8 mouse cellular contexts compared by ENCODE assay signal in the genomic region with DNA sequence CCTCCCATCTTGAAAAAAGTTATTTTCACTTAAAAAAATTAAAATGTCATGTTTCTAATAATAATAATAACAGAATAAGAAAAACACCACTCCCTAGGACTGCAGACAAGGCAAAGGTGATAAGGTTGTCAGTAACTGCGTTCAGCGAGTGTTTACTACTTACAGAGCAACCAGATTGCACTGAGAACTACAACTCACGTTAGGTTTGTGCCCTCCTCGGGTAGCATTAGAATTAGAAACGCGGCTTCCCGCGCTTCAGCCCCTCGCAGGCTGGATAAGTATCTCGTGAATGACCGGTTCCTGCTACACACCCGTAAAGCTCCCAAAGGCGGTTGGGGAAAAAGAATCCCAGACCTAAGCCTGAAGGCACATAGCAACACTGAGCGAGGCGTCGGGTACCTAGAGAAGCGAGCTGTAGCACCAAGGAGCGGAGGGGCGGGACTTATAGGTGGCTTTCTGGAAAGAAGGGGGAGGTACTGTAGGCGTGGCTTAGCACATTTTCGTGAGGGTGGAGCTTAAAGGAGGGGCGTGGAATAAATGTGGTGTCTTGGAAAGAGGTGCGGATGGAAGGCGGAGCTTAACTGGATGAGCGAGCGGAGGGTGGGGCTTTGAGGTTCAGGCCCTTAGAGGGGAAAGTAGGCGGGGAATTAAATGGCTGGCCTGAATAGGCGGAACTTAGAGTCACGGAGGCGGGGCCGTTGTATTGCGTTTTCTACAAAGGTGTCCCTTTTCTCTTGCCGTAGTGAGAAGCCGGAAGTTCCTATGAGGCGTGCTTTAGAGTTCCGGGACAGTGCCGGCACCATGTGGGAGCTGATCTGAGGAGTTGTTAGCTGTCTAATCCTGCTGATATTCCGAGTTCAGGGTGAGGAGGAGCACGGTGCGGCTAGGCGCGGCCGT. TPM values are rescaled to one million over a fixed set of nuclear protein-coding genes. Genes with fewer than 3 reads are reported as not detected.
DNase-seq lines count a peak whose midpoint lies in the region; ATAC-seq and TF ChIP-seq lines count a peak whose summit lies in the region.

A gene (plus strand): TSS at position 419 of the 897 bp plus-strand sequence.

- no peak within 1 kb of the TSS for H3K27ac ChIP-seq in ES-Bruce4 (ENCODE audit: insufficient read depth, low read length)
- no peak within 1 kb of the TSS for H3K27ac ChIP-seq in forebrain, embryonic 13.5 days
- peak within 1 kb of the TSS; percentile 71 for H3K27ac ChIP-seq in liver, postnatal 0 days (ENCODE audit: low read depth)
- no peak within 1 kb of the TSS for H3K27ac ChIP-seq in neural tube, embryonic 14.5 days (ENCODE audit: low read depth, low read length)

- peak; percentile 39 for TF ChIP-seq POLR2A in ES-Bruce4 (IDR thresholded peaks at IDR 0.05; ENCODE audit: insufficient read depth, low read length)

- no peak for TF ChIP-seq CTCF in ES-Bruce4 (IDR thresholded peaks at IDR 0.05; ENCODE audit: low read depth, low read length)
- TF ChIP-seq CTCF in liver, postnatal 0 days (IDR thresholded peaks at IDR 0.05; ENCODE audit: low read depth), result no peak

- ATAC-seq in cerebellum, adult (ENCODE audit: insufficient number of reproducible peaks, low FRiP score, low TSS enrichment), result peak; percentile 94
- peak; percentile 96 for ATAC-seq in forebrain, embryonic 13.5 days
- ATAC-seq in liver, postnatal 0 days, result peak; percentile 97
- ATAC-seq in neural tube, embryonic 14.5 days (ENCODE audit: low read depth), result peak; percentile 96

- DNase-seq in heart, postnatal 10 days, result peak; percentile 96 to 98
- DNase-seq in large intestine, adult 2 months (ENCODE audit: low read depth, low spot score), result peak; percentile 99
- DNase-seq in liver, postnatal 0 days, result peak; percentile 95
- peak; percentile 93 for DNase-seq in testis, postnatal 10 days (ENCODE audit: low spot score)

- under 1% methylated on average over 43 of the region's 43 CpGs for WGBS in forebrain, embryonic 13.5 days
- WGBS in large intestine, adult 2 months, result under 1% methylated on average over 43 of the region's 43 CpGs
- WGBS in liver, postnatal 0 days (ENCODE audit: insufficient replicate concordance), result under 1% methylated on average over 43 of the region's 43 CpGs
- under 1% methylated on average over 43 of the region's 43 CpGs for WGBS in neural tube, embryonic 14.5 days

- no peaks in the 10 kb centered on the region for H3K4me1 ChIP-seq in ES-Bruce4 (ENCODE audit: control insufficient read depth, insufficient read depth, low read length)
- H3K4me1 ChIP-seq in forebrain, embryonic 13.5 days, result peaks cover 10% of the 10 kb centered on the region
- peaks cover 9% of the 10 kb centered on the region for H3K4me1 ChIP-seq in liver, postnatal 0 days (ENCODE audit: insufficient read depth)
- H3K4me1 ChIP-seq in neural tube, embryonic 14.5 days (ENCODE audit: control insufficient read depth, insufficient read depth, low read length), result peaks cover 7% of the 10 kb centered on the region

- no peaks in the 10 kb centered on the region for H3K9me3 ChIP-seq in ES-Bruce4 (replicated peaks; ENCODE audit: control insufficient read depth, insufficient read depth, low read length, poor library complexity, severe bottlenecking)
- no peaks in the 10 kb centered on the region for H3K9me3 ChIP-seq in forebrain, embryonic 13.5 days (replicated peaks)
- H3K9me3 ChIP-seq in liver, postnatal 0 days (ENCODE audit: low read length), result no peaks in the 10 kb centered on the region
- no peaks in the 10 kb centered on the region for H3K9me3 ChIP-seq in neural tube, embryonic 14.5 days (ENCODE audit: control insufficient read depth, low read length)

- peak within 1 kb of the TSS; percentile 35 for H3K9ac ChIP-seq in ES-Bruce4 (ENCODE audit: low read depth, poor library complexity, severe bottlenecking)
- peak within 1 kb of the TSS; percentile 67 for H3K9ac ChIP-seq in forebrain, embryonic 13.5 days
- peak within 1 kb of the TSS; percentile 80 for H3K9ac ChIP-seq in liver, postnatal 0 days (replicated peaks)
- peak within 1 kb of the TSS; percentile 47; the same call in 1 of the 2 replicates for H3K9ac ChIP-seq in neural tube, embryonic 14.5 days (replicated peaks; ENCODE audit: low read depth, low read length)

- peak within 1 kb of the TSS; percentile 90 for H3K4me2 ChIP-seq in forebrain, embryonic 13.5 days
- H3K4me2 ChIP-seq in liver, postnatal 0 days (ENCODE audit: low read depth, low read length), result peak within 1 kb of the TSS; percentile 93
- peak within 1 kb of the TSS; percentile 84 for H3K4me2 ChIP-seq in neural tube, embryonic 14.5 days (ENCODE audit: low read depth, low read length)

- no peaks in the 10 kb centered on the region; the same call in 1 of the 2 replicates for H3K27me3 ChIP-seq in ES-Bruce4 (ENCODE audit: control insufficient read depth, insufficient read depth, low read length, poor library complexity, severe bottlenecking)
- H3K27me3 ChIP-seq in forebrain, embryonic 13.5 days, result peaks cover 9% of the 10 kb centered on the region
- H3K27me3 ChIP-seq in liver, postnatal 0 days (ENCODE audit: insufficient read depth, low read length), result no peaks in the 10 kb centered on the region
- H3K27me3 ChIP-seq in neural tube, embryonic 14.5 days (ENCODE audit: control insufficient read depth, insufficient read depth, low read length), result no peaks in the 10 kb centered on the region

- peak within 1 kb of the TSS; percentile 87 for H3K4me3 ChIP-seq in ES-Bruce4 (ENCODE audit: low read depth, low read length)
- peak within 1 kb of the TSS; percentile 76 for H3K4me3 ChIP-seq in forebrain, embryonic 13.5 days
- H3K4me3 ChIP-seq in liver, postnatal 0 days (ENCODE audit: low read depth, low read length), result peak within 1 kb of the TSS; percentile 90
- H3K4me3 ChIP-seq in neural tube, embryonic 14.5 days (ENCODE audit: low read depth, low read length), result peak within 1 kb of the TSS; percentile 86

- intact Hi-C loops in heart, postnatal 10 days (cut with DNase I), result loop anchor here (5.0 kb wide), 1 partner anchor 138 kb away; a partner anchor contains a TSS

- H3K36me3 ChIP-seq in ES-Bruce4 (ENCODE audit: control insufficient read depth, insufficient read depth, low read length, poor library complexity, severe bottlenecking), result peaks cover 15% of the 10 kb centered on the region
- peaks cover 20% of the 10 kb centered on the region for H3K36me3 ChIP-seq in forebrain, embryonic 13.5 days (ENCODE audit: poor library complexity, severe bottlenecking)
- peaks cover 17% of the 10 kb centered on the region for H3K36me3 ChIP-seq in liver, postnatal 0 days (replicated peaks; ENCODE audit: insufficient read depth, low read length)
- no peaks in the 10 kb centered on the region for H3K36me3 ChIP-seq in neural tube, embryonic 14.5 days (ENCODE audit: control insufficient read depth, insufficient read depth, low read length)

- no peak for TF ChIP-seq EP300 in ES-Bruce4 (IDR thresholded peaks at IDR 0.05; ENCODE audit: insufficient read depth, low read depth, low read length)
- 0 out of 2 replicates have a peak, but pooled peaks have one; percentile 37 for TF ChIP-seq EP300 in liver, postnatal 0 days (IDR thresholded peaks at IDR 0.05; ENCODE audit: low read depth)

RNA-seq across cellular contexts. Expression of the gene that starts here (rescaled TPM):
- 114 and 121 TPM in 2 replicates for polyA plus RNA-seq in ES-Bruce4 (2011; ENCODE audit: insufficient read depth, insufficient read length, low read depth, missing spikeins)
- polyA plus RNA-seq in forebrain, embryonic 13.5 days (2015; fragmentation: Nextera tagmentation; extraction: Ambion mirVana), result 18.3 and 20.9 TPM in 2 replicates
- total RNA-seq in heart, postnatal 10 days (2021), result 10 to 100 TPM; 15.9 to 16.0 TPM
- 11.1 and 24.5 TPM in 2 replicates for polyA plus RNA-seq in large intestine, adult 2 months (2012; rRNA removed)
- 5.0 and 5.4 TPM in 2 replicates for polyA plus RNA-seq in liver, postnatal 0 days (2015; fragmentation: Nextera tagmentation; extraction: Ambion mirVana)
- polyA plus RNA-seq in neural tube, embryonic 14.5 days (2014; fragmentation: Nextera tagmentation; extraction: Ambion mirVana), result 17.0 and 21.1 TPM in 2 replicates
